Mouse (Mus musculus) stomach, embryonic 16.5 days (tissue): ENCODE measurements around the gene Gm15262. TPM values are rescaled to one million over a fixed set of nuclear protein-coding genes. Genes with fewer than 3 reads are reported as not detected.

ENCODE experiments used
- polyA plus RNA-seq: library from polyadenylated mRNA; unstranded; fragments of >200 nt; fragmentation: Nextera tagmentation; extraction: Ambion mirVana; gene quantifications from 2 replicates; pipeline ENCODE4 v1.2.1, GENCODE M21; 2015

Gene Gm15262
- polyA plus RNA-seq, 1 experiment from 2014 or later, result not detected

Other genes with a start within 250 kb of the Gm15262 start
- gene Scml2, start 170.3 kb upstream of the Gm15262 start, polyA plus RNA-seq, result 3.7 and 4.4 TPM in 2 replicates